Mouse (Mus musculus): ENCODE data around the gene Map2k3. TPM values are rescaled to one million over a fixed set of nuclear protein-coding genes. Genes with fewer than 3 reads are reported as not detected.
A peak's percentile ranks its signal among the peaks of the same experiment; 100 is the strongest.
"Not testable (repeated sequence)": the region's sequence is repeated elsewhere in the genome, so short reads cannot be mapped to it uniquely, and the experiment has no call there.

Map2k3 gene
- 10 to 100 TPM; 38.8 to 42.3 TPM for total RNA-seq (2021)

DNA sequence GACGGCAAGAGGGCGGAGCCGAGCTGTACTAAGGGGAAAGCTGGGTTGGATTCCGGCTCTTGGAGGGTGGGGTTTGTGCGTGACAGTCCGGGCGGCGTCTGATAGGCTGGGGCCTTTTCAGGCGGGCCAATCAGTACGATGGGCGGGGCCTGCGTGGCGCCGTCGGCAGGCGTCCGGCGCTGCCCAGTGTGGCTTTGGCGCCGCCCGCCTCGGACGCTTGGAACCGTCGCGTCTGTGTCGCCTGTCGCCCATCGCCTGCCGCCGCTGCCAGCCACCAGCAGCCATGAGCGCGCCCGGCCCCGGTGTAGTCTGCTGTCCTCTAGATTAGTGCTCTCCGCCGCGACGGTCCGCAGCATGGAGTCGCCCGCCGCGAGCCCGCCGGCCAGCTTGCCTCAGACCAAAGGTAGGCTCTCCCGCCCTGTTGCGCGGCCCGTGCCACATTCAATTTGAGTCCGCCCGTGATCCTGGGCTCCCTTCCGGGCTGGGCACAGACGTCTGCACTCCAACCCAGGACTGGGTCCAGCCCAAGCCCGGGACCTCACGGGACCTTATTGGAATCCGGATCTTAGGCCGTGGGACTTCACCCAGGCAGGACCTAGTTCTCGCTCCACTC, at the start of gene Map2k3:
Gene Map2k3, plus strand, starts transcription at position 165 of the 613 bp plus-strand sequence.
- DNase-seq: peak; percentile 98

DNA sequence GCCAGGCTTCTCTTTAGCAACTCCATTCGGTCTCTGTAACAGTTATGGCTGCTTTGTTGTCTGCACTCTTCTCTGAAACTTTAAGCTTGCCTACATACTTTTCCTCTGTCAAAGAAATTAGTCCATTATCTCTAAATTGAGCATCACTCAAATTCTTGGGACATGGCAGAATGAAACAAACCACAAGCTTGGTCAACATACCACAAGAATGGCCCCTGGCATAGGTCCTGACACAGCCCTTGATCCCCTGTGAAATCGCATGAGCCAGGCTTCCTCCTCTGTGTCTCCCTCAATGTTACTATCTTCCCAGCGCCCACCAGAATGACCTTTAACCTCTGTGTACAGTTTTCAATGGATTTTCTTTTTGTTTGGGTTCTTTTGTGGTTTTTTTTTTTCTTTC, 49.4 kb upstream of the Map2k3 start:
- no peak for DNase-seq

DNA sequence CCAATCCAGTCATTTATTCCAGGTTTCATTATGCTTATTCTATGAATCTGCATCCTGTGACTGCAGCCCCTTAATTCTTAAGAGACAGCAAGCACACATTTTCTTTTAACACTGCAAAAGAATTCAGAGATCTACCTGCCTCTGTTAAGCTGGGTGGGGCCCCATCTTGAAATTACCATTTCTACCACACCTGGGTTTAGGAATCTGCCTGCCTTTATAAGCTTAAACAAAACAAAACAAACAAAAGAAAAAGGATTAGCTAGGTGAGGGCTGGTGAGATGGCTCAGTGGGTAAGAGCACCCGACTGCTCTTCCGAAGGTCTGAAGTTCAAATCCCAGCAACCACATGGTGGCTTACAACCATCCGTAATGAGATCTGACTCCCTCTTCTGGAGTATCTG, 44.8 kb upstream of the Map2k3 start:
- not testable (repeated sequence) for DNase-seq

DNA sequence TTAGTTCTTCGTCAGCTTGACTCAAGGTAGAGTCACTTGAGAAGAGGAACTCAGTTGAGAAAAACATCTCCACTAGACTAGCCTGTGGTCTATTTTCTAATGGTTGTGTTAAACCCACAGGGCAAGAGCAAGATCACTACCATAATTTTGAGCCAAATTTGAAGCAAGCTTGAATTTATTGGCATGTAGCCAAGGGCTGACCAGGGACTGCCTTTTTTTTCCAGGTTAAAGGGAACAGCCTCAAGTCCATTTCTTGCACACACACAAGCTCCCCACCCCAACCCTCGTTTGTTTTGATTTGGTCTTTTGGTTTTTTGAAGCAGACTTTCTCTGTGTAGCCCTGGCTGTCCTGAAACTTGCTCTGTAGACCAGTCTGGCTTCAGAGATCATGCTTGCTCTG, 42.0 kb upstream of the Map2k3 start:
- no peak for DNase-seq

DNA sequence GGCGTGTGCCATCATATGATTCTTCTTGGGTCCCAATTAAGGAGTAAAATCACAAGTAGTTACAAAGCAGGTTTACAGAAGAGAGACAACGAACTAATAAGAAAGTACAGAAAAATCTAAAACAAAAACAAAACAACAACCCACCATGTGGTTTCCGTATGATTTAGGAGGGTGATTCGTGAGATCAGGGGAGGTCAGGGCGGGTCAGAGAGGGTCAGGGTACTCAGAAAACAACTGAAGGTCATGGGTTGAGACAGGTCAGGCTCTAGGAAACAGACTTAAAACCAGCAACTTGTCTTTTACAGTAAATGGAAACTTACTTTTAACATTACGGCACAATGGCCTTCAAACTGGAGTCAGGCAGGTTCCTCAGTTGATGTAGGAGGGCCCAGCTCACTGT, 41.5 kb upstream of the Map2k3 start:
- DNase-seq: no peak

DNA sequence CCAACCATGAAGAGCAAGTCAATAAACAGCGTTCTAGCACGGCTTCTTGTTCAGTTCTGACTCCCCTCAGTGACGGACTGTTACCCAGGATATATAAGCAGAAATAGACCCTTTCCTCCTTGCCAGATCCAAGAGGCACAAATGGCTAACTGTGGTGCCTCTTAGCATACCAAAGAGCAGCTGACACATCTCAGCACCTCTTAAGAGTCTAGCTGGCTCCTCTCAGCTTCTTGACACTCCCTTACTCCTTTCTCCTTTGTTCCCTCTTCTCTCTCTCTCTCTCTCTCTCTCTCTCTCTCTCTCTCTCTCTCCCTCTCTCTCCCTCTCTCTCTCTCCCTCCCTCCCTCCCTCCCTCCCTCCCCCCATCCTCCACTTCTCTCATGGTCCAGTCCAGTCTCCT, 41.1 kb upstream of the Map2k3 start:
- no peak for DNase-seq

DNA sequence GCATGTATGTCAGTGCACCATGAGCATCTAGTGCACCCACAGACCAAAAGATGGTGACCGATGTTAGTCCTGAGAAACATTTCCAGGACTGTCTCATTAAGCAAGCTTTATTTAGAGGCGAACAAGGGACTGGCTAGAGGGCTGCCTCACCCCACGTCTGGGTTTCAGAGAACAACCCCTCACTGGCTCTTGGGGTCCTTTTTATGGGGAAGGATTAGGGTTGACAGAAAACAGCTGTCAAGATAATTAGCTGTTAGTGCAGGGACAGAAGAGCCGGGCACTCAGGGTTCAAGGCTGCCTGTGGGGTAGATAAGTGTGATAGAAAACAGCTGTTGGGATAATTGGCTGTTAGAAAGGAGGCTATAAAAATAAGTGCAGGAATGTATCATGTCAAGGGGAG, 35.9 kb upstream of the Map2k3 start:
- no peak for DNase-seq

DNA sequence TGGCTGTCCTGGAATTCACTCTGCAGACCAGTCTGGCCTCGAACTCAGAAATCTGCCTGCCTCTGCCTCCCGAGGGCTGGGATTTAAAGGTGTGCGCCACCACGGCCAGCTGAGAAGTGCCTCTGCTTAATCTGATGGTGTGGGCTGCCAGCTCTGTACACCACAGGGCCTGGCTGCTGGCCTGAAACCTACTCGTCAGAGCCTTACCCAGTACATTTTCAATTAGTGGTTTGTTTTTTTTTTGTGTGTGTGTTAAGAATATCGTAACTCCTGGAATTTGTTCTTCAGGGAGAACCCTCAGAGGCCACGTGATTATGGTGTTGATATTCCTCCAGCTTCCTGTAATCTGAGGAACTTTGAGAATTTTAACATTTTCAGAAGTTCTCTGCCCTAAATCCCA, 29.8 kb upstream of the Map2k3 start:
- no peak for DNase-seq

DNA sequence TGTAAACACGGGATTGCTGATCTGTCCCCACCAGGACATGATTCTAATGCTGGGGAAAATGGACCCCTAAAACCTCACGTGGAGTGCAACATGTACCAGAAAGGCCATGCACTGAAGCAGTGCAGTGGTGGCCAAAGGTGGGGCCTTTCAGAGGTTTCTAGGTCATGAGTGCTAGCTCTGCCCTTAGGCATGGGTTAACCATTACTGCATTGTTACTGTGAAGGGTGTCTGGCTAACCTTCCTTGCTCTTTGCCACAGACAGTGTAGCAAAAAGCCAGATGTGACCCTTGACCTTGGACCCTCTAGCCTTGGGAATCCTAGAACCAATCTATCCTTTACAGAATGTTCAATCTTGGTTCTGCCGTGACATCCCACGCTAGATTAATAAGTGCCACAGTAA, 29.3 kb upstream of the Map2k3 start:
- DNase-seq: no peak

DNA sequence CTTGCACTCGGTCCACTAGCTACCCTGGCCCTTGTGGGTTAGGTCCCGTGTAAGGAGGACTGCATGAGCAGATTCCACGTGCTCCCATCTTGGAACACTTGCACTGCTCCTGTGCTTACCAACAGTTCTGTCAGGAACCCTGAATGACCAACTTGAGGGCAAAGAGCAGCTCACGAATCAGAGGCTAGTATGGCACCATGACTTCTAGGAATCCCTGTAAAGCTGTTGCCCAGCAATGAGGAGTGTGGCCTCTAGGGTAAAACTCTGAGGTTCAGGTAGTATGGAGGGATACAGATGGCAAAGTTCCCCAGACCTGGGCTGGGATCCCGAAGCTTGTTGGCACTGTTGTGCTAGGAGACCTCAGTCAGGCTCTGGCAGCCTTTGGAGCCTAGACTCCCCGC, 28.2 kb upstream of the Map2k3 start:
- DNase-seq: no peak

DNA sequence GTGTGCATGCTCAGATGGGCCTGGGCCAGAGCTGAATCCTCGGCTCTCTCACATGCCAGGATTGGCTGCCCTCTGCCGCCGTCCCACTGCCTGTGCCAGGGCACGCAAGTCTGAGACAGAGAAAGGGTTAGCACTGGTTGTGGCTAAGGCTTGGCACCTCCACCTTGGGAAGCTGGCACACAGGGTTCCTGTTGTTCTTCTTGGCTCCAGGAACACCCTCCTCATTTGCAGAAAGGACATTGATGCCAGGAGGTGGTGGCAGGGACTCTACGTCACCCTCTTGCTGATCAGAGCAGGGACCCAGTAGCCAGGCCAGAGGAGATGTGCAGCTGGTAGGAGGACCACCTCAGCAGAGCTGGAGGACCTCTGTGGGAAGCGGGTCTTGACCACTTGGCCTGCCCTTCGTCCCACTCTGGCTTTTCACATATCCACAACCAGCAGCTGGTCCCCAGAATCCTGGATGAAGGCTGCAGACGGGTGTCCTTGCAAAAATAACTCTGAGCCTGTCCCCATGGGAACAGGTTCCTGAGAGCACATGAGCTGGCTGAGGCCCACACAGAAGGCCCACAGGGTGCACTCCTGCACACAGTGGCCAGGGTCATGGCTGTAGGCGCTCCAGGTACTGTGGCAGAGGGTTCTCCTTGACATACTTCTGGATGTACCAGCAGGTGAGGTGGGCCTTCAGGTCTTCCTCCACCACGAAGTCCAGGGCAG, 26.3 kb upstream of the Map2k3 start:
- DNase-seq: no peak

DNA sequence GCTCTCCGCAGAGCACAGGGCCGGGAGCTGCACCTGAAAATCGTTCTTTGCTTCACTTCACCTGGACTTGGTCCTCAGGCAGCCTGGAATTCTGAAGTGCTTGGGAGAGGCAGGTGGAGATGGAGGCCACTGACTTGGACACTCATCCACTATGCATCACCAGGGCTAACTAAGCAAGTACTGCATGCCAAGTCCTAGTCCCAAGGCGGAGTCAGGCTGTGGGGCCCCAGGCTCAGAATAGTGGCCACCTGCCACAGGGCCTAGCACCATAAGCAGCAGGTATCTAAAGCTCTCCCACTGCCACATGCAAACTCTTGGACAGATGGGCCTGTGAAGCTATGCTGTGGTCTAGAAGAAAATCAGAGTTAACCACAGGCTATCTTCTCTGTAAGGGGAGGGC, 25.4 kb upstream of the Map2k3 start:
- DNase-seq: no peak

DNA sequence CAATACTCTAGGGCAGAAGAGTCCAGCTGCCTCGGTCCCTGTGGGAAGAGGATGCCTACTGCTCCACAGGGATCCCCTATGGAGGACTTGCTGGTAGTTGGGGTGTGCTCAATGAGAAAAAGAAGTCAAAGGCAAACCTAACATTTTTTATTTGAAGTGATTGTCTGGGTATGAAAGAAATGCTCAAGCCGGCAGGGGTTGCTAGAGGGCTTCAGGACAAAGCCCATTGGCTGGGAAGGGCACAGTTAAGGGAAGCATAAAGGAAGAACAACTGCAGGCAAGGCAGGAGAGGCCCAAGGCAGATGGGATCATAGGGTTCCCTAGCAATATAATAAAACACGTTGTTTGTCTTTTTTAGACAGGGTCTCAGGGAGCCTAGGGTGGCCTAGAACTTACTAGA, 23.8 kb upstream of the Map2k3 start:
- DNase-seq: no peak

DNA sequence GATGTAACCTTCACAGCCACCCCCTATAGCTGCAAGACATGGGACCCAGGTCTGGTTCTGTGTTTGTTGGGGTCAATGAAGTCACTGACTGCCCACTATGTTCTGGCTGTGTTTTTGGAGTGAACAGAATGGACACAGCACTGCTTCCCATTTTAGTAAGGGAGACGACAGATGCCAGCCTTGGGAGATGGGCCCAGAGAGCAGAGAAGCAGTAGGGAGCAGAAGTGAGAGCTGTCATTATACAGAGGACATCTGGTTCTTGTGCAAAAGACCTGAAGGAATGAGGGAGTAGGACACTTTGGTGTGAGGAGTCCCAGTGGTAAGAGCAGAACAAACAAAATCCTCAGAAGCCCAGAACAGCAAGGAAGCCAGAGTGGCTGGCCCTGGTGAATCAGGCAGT, 22.2 kb upstream of the Map2k3 start:
- no peak for DNase-seq

DNA sequence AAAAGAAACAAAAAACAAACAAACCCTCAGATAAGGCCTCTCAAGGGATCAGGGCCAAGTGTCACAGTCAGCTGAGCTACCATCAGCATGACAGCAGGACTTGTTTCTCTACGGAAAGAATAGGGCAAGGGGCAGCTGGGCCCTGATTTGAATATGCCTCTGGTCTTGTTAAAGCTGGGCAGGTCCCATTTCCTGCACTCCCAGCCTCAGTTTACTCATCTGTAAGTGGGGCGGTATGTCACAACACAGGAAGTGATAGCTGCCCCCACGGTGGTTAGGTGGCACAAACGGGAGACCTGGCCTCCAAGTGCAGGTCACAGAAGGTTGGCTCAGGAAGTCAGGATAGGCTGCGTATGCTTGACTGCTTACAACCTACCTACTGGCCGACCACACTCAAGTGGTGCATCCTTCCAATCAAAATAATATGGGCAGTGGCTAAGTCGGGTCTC, 19.3 kb upstream of the Map2k3 start:
- DNase-seq: no peak

DNA sequence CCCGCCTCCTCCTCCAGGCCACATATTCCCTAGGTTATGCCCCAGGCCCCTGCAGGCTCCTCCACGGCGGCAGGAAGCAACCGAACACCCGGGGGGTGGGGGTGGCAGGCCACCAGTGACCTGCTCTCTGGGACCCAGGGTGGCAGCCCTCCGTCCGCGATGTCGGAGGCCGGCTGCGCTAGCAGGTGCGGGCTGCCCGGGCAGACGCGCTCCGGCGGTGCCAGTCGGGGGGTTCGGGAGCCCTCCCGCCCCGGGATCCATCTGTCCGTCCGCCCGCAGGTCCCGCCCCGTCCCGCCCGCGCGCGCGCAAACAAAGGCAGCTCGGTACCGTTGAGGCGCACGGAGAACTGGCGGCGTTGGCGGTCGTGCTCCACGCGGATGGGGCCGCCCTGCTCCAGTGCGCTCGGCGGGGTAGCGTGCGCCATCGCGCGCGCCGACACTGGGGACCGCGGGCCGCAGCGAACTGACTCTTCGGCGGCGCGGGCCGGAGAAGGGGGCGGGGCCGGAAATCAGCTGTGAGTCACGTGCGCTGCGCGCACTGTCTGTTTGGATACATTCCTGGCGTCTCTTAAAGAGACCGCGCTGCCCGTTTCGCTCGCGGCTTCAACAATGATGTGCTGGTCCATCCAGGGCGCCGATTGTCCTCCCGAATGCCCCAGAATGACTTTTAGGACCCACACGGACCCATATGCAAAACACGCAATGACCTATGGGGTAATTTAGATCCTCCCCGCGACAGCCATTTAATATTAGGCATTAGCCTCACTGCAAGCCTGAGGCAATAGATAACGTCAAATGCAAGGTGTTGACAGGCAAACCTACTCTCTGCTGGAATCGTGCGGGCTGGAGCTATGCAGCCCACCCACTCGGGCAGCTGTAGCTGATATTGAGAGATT, 18.3 kb upstream of the Map2k3 start:
- DNase-seq: peak; percentile 94

DNA sequence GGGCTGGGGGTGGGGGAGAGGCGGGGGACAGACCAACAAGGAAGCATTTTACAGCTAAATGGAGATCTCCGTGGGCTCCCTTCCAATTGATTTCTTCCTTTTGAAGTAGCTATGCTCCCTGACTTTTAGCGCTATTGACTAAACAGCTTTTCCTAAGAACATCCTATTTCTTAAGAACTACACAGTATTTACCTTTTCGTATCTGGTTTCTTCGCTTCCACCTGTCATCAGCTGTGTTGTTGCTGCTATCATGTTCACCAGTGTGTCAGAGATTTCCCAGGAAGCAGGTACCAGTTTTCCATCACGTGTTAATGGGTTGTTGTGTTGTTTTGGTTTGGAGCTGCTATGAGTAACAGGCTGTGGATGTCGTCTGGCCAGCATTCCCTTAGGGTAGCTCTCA, 17.3 kb upstream of the Map2k3 start, which contains the start of gene Natd1:
Gene Natd1, minus strand, starts transcription at position 260 of the 400 bp plus-strand sequence.
- DNase-seq: no peak

DNA sequence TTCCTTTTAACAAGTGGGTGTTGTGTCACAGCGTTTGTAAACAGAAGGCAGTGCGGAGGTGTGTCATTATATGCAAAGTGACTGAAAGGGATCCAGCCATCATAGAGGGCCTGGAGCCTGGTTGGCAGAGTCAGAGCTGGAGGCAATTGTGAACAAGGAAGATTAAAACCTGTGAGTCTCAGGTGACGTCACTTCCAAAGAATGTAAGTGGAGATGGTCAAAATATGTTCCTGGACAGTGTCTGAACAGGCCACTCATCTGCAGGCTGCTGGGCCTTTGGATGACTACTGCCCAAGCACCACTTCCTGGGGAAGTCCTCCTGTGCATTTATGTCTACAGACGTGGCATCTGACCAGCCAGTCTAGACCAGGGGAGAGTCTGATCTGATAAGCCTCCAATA, 16.6 kb upstream of the Map2k3 start:
- DNase-seq: no peak

DNA sequence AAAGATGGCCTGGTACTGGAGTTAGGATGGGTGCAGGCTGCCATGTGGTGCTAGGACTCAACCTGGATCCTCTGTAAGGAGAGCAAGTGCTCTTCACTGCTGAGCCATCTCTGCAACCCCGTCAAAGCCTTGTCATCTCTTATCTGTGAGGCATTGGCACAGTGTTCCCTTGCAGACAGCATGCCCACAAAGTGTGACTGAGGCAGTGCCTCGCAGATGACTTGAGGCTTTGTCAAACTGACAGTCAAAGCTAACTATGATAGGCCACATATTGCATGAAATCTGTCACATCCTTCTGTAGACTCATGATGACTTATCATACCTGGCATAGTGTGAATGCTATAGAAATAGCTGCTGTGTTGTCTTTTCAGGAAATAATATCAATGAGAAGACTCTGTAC, 11.8 kb upstream of the Map2k3 start:
- DNase-seq: no peak

DNA sequence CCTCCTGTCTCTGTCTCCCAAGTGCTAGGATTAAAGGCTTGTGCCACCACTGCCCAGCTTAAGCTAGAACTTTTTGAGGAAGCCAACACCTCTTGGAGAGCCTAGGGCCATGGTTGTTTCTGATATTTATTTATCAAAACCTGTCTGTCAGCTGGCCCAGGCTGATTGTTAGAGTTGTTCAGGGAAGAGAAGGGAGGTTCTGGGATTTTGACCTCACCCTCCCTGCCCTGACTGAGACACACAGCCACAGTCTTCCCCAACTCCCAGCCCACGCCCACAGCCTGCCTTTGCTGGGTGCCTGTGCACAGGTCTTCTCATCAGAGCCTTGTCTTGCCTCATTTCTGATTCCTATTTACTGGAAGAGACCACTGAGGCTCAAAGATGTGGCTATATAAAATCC, 9.6 kb upstream of the Map2k3 start:
- DNase-seq: no peak

DNA sequence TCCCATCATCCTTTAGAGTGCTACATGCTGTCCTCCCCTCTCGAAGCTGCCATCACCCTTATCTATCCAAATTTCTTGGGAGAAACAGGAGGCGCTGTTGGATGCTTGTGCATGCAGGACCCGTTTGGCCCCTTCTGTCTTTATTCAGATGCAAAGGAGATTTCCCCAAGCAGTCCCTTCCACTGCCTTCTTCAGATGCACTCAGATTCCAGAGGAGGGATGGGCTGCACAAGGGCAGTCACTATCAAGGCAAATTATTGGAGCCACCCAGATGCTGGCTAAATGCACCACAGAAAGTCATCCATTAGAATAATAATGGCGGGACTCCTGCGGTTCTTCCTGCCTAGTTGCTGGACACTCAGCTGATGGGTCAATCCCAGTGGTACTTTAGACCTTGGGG, 8.9 kb upstream of the Map2k3 start:
- no peak for DNase-seq

DNA sequence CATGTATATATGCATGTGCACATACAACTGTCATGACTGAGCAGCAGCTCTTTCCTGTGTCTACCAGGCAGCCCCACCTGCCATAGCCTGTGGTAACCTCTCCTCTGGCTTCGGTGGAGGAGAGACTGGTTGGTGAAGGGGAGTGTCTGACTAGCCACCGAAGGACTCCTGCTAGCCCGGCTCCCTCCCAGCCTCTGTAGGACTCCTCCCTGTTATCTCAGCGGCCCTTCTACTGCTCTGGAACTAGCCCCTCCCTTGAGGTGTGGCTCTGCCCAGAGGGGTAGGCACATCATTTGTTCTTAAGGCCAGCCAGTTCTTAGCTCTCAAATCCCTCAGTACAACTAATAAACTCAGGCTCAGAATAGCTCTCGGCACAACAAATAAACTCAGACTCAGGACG, 7.3 kb upstream of the Map2k3 start:
- DNase-seq: no peak

DNA sequence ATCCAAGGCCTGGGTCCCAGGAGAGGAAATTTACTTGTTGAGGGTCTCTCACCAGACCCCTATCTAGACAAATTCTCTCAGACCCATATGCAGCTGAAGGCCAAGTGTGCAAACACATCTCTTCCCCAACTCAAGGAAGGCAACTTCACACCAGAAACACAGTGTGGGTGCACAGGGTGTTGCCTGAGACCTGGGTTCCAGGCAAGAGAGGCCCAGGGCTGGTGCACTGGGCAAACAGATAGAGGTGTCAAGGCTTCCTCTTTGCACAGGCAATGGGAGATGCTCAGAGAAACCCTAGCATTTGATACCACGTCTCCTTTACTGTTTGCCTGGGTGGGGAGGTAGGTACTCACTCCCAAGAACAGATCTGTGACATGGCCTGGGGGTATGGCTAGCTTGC, 6.9 kb upstream of the Map2k3 start:
- DNase-seq: no peak
